Mouse (Mus musculus) layer of hippocampus, postnatal 36 days (tissue): ENCODE measurements around the gene Bckdha. TPM values are rescaled to one million over a fixed set of nuclear protein-coding genes. Genes with fewer than 3 reads are reported as not detected.

ENCODE experiments used
- DNase-seq, 2 experiments: peaks; one replicate each; pipeline ENCODE4 v3.0.0; 2022
- total RNA-seq, 2 experiments: library from RNA; stranded (reverse); gene quantifications; 2 replicates each; pipeline ENCODE4 v1.2.3; 2021

Bckdha gene
- total RNA-seq, 2 experiments from 2014 or later, result 36.7 to 38.3 TPM

DNA sequence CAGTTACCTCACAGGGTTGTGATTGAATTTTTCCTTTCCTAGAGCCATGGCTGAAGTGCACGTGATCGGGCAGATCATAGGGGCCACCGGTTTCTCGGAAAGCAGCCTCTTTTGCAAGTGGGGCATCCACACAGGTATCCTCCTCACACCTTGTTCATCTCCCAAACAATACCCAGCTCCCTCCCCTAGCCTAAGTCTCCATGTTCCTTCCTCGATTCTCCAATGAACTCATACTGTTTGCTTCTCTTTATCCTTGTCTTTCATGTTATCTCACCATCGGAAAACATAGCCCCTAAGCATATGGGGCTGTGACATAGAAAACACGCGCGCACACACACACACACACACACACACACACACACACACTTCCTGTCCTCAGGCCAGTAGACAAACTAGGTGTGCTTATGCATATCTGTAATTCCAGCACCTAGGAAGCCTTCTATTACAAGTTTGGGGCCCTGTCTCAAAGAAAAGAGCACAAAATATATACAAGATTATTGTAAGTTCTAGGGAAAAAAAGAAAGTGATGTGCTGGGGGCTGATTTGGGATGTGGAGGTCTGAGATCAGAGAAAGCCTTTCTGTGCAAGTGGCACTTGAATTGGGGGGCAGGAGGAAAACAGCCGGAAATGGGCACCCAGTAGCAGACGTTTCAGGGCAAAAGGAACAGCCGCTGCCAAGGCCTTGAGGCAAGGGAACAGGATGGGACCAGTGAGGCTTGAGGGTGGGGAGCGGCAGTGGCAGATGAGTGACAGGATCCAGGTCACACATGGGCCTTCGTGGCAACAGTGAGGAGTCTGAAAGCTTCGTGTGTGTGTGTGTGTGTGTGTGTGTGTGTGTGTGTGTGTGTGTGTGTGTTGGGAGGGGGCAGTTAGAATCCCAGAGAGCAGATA lies 22.8 kb upstream of the Bckdha start:
- DNase-seq, result no peak

DNA sequence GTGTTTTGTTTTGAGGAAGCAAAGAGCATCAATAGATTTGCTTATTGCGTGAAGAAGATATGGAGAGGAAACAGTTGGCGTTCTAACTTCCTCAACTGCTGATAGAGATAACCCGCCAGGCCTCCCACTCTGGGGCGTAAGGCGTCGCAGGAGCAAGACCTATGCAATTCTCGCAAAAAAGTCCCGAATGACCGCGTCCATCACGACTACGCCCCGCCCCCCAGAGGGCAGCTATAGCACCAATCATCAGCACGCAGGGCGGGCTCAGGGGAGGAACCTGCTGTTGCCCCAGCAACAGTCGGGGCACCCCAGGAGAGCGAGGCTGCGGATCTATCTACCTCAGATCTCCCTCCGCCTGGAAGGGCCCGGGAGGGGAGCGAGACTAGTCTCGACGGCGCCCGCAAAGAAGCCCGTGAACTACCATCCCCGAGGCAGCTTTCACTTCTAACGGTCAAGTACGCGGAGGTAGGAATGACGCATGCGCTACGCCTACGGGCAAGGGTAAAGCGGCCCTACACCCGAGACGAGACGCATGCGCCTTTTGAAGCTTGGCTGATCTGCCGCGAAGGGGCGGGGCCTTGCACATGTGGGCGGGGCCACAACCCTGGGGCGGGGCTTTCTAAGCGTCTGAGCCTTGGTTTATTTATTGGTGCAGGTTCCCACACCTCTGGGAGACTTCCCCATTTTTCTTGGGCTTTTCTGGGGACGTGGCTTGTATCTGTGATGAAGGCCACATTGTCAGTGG lies 21.9 kb upstream of the Bckdha start, which contains the start of gene B9d2:
B9d2 (plus strand) TSS at position 267 of the 745 bp plus-strand sequence.
- peak; percentile 95 to 97 for DNase-seq

DNA sequence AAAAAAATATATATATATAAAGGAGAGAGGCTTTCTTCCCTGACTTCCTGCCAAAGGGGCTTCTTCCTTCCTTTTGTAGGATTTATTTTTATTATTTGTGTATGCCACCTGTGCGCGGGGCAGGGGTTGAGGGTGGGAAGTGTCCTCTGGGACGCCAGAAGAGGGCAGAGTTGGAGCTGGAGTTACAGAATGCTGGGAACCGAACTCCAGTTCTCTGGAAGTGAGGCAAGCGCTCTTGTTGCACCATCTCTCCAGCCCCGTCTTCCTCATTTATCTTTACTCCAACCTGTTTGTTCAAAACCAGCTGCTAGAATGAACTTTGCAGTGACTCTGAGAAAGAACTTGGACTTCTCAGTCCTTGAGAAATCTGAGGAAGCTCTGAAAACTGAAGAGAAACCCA lies 21.2 kb upstream of the Bckdha start:
- no peak for DNase-seq

DNA sequence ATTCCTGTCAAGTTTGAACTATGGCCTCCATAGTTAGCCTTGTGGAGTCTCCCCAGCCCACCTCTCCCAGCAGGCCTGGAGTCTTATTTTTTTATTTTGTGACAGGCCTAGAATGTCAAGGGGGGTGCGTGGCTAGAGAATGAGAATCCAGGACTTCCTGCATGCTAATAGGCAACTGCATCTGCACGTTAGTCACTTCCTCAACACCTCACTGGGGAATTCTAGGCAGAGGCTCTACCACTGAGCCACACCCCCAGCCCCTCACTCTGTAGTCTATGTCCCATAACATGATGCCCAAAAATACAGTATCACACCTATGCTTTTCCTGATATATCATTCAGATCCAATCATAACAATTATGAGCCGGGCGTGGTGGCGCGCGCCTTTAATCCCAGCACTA lies 18.2 kb upstream of the Bckdha start:
- DNase-seq, result no peak

DNA sequence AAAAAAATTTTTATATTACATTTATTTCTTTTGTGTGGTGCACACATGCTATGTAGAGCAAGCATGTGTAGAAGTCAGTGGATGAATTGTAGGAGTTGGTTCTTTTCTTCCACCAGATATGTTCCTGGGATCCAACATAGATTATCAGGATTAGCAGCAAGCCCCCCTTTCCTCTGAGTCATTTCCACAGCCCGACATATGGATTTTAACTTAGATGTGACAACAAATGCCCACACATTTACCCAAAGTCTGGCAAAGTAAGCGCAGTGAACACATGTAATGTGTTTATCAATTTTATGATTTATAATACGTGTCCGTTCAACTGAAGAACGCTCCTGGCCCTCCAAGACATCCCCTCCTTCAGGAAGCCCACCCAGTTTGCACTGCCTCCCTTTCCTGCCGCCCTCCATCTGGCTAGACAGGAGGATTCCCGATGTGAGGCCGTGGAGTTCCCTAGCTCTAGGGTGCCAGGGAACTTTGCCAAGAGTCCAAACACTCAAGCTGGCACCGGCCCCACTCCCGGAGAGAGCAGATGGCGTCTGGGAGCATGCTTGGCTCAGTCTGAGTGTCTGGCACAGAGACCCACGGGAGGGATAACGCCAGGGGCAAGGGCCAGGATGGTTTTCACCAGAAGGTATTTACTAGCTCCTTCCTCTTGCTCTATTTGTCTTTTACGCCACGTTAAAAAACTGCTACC lies 17.5 kb upstream of the Bckdha start:
- peak; percentile 89 to 91 for DNase-seq

DNA sequence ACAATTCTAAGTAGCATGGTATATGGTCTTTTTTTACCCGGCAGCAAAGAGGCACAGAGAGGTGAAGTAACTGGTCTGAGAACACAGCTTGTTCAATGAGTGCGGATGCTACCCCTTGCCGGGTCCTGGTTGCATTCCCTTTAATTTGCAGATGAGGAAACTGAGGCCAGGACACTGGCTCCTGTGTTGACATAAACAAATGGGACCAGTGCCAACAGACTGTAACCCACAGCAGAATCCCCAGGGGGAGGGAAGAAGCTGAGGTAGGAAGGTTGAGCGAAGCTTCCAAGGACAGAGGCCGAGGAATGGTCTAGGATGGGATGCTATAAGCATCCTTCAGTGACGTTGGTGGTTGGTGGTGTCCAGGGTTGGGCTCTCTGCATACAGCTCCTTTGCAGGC lies 16.6 kb upstream of the Bckdha start:
- DNase-seq, result no peak

DNA sequence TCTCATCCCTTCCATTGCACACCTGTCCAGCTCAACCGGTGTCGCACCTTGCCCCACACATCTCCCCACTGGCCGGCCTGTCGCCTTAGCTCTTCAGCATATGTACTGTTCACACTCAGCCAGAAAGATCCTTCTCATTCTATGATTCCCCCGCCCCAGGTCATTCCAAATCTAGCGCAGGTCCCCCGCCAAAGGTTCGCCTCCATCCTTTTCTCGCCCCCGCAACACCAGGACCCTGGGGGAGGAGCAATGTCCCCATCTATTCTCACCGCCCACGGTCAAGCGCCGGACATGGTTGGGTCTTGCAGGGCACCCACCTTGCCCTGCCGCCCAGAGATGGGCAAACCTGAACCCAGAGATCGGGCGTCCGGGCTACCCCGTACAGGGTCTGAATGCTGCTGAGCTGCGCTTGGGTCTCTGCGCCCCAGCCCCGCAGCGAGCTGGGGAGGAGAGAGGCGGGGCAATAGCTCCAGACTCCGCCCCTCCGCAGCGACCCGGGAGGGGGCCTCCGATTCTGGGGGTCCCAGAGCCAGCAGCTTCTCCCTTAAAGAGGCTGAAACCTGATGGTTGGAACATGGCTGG lies 16.0 kb upstream of the Bckdha start, which contains the start of gene Tmem91:
Tmem91 (minus strand) TSS at position 448 of the 582 bp plus-strand sequence.
- no peak for DNase-seq

DNA sequence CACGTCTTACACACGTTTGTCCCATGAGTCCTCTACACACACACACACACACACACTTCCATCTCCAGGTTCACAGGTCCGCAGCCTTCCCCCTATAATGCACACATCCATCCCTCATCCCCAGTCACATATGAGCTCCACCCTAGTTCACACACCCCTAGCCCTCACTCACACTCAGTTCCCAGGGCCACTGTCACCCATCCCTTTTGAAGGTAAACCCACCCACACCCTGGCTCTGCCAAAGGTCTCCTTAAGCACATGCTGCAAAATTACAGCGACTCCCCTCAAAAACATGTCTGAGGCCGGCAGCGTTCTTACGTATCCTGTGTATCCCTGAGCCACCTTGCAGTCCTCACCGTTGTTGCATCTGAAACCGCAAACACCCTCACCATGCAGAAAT lies 15.5 kb upstream of the Bckdha start:
- DNase-seq, result no peak

DNA sequence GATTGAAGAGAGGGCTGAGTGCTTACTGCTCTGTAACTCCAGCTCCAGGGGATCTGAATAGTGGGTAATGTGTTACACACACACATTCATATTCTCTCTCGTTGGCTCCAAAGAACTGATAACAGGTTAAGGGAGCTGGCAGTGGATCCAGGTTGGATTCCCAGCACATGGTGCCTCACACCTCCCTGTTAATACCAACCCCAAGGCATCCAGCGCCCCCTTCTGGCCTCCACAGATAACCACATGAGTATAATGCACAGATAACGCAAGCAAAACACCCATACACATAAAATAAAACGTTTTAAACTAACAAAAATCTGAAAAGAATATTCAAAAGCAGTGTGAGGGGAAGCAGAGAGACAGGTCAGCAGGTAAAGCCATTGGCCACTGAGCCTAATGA lies 13.7 kb upstream of the Bckdha start:
- DNase-seq, result no peak

DNA sequence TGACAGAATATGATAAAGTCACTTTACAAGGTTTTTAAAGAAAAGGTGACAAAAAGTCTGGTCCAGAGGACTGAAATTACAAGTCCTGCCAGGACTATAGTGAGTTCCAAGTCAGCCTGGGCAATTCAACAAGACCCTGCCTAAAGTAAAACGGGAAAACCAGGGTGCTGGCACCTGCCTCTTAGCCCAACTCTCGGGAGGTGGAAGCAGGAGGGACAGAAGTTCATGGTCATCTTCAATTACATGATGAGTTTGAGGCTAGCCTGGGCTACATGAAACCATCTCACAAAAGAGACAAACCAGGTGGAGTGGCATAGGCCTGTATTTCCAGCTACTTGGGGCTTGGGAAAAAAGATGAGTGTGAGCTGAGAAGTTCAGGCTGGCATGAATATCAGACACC lies 12.9 kb upstream of the Bckdha start:
- no peak for DNase-seq

DNA sequence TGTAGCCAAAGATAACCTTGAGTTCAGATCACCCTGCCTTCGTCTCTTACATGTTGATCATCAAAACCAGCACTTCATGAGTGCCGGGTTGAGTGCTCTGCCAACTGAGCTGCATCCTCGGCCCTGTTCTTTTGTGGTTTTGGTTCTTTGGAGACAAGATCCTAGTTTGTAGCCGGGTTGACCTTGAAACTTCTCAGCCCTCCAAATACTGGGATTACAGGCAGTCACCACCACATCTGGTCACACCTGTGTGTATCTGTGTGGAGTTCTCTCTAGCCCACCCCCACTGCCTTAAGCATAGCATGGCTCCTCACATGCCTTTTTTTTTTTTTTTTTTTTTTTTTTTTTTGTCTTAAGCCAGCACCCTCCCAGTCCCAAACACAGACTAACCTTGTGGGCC lies 11.3 kb upstream of the Bckdha start:
- DNase-seq, result no peak

DNA sequence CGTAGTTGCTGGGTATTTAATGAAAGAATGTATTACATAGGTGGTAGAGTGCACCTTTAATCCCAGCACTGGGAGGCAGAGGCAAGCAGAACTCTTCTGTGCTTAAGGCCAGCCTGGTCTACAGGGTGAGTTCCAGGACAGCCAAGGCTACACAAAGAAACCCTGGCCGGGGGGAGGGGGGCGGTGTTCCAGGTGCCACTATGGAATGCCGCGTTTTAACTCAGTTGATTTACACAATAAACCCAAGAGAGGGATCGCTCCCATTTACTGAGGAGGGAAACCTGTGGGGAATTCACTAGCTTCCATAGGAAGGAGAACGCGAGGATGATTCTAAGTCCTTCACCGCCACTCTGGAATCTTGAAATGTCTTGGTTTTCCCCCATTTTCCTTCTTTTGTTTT lies 10.8 kb upstream of the Bckdha start:
- no peak for DNase-seq

DNA sequence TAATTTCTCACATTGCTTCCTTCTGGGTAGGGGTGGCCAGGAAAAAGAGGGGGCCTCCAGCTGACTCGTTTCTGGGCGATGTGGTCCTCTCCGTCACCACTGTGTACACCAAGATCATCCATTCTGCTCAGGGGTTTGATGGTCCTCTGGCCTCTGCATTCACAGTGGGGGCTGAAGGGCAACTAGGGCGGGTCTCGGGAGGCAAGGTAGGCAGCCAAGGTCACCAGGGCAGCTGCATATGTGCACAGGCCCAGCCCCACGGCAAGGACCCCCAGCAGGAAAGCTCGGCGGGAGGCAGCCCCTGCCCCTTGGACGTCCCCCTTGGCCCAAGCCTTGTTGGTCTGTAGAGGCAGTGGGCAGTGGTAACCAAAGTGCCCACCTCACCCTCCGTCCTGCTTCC lies 10.4 kb upstream of the Bckdha start:
- DNase-seq, result no peak

DNA sequence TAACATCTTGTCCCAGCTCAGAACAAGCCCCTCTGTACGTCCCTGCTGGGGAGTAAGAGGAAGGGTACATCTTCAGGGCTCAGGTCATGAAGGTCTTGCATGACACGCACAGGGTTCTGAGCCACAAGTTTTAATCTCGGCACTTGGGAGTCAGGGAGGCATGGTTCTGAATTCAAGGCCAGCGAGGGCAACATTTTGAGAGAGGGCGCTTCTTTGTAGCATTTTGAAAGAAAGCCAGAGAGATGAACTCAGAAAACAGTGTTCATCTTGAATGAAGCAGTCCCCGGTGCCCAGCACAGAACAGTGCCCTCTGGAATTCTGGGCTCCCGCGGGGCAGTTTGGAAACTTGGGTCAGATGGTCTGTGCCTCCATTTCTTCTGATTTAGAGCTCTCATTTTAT lies 7.6 kb upstream of the Bckdha start:
- DNase-seq, result no peak

DNA sequence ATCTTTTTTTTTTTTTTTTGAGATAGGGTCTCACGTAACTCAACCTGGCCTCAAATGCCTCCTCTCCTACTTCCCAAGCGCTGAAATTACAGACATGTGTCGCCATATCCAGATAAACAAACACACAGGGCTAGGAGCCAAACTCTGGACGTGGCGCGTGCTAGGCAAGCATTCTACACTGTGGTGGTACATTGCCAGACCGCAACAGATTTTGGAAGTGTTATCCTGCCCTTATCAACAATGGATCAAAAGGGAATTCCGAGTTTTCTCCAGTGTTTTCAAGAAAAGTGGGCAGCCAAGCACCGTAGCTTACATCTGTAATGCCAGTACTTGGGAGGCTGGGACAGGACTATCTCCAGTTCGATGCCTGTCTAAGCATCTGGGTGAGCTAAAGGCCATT lies 996 bp downstream of the Bckdha start:
- no peak for DNase-seq

DNA sequence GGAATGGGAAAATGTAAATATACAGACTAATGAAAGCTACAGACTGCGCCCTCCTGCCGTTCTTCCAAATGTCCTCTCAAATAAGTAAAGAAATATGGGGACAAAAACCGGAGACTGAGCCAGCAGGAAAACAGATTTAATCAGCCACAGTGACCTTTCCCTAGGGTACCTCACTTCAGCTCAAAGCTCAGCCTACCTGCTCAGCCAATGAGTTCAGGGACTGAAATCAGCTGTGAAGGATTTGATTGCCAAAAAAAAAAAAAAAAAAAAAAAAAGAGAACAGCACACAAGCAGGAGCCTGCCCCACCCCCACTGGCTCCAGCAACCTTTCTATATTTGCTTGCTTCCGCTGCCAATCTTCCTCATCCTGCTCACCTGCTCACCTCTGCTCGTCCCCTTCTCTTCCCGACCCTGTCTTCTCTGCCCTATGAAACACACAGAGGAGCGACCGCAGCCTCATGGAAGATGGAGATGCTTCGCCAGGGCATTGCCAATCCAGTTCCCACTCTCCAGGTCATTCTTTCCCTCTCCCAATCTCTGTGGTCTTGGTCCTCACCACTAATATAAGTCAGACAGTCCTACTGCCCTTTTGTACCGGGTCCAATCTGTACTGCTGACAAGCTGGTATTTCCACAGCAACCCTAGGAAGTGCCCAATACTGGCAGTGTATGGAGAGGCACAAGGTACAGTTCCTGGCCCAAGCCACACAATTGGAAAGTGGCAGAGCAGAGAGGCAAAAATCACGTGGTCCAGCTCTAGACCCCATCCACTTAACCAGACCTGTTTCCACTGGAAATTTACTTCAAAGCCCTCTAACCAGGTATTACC lies 3.0 kb downstream of the Bckdha start:
- no peak for DNase-seq

DNA sequence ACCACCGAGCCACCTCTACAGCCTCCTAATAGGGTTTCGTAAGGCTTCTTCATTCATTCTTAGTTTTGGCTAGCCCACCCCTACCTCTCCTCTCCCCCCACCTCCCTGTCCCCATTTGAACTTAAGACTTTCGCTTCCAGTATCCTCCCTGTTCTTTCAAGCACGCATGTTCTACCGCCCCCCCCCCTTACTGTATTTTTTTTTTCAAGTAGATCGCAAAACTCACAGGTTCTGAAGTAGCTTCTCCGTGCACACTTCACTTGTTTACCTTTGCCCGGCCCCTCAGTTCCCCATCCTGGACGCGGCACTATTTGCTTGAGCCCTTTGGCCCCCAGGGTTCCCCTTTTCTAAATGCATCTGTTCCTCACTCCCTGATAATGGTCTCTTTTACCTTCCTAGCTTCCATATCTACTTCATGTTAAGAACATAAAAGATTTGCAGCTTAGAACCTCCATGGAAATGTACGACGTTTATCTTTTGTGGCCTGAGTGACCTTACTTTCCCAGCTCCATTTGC lies 6.5 kb downstream of the Bckdha start:
- no peak for DNase-seq

DNA sequence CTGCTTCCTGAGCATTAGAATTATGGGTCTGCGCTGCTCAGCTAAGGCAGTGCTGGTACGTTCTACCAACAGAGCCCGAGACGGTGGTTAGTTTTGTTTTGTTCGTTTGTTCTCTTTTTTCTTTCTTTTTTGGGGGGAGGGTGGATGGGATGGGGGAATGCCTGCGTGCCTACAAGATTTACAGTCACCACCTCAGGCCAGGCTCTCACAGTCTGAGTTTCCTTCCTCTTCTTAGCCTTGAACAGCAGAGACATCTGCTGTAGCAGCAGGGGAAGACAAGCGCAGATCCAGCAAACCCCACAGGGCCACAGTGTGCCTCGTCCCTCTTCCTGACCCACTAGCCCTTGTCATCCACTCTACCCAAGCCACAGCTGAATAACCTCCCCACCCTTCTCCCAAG lies 7.5 kb downstream of the Bckdha start:
- no peak for DNase-seq

DNA sequence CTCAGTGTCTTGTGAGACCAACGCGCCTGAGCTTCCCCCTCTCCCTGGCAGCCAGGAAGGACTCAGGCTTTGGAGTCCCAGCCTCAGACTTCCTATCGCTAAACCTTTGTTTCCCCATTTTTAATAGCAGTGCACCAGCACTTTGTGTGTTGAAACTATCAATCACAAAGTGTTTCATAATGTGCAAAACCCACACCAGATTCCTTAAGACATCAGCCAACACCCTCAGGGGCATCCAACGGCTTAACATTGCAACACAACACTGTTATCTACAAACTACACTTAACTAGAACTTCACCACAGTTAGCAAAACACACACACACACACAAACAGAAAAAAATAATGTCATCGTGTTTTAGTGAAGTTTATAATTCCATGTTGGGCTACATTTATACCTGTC lies 8.9 kb downstream of the Bckdha start:
- DNase-seq, result no peak

DNA sequence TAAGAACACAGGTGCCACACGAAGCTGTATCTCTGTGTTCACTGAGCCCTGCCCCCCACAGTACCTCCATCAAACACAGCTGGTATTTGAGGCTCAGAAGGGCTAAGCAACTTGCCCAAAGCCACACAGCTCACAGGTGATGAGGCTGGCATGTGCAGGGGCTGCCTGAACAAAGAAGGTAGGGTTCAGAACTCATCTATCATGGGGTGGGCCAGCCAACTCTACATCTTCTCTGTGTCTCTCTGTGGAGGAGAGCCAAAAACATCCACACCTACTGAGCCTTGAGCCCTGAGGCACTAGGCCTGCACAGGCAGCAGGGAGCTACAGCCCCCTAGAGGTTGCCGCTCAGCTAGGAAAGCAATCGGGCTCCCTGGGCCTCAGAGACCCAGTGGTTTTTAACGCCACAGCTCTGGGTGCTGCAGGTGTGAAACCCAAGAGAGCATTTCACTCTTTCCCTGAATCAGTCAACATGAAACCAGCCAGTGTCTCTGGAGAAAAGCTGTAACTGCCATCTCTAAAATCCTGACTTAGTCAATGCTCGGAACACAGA lies 11.1 kb downstream of the Bckdha start:
- DNase-seq, result no peak

DNA sequence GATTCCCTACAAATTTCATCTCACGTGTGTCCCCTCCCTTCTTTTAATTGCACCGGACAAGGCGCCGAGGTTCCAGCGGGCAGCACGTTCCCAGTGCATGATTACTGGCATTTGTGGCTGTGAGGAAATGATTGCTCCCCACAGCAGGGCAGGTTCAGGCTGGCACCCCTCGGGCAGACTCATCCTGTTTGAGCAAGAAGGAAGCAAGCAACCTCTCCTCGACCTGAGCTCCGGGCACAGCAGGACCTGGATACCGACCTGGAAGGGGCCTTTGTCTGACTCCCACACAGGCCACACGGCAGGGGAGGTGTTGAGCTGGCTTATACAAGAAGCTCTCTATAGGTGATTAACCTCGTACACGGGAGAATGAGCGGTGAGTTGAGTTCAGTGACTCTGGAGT lies 13.7 kb downstream of the Bckdha start:
- no peak for DNase-seq
